Mouse (Mus musculus): ENCODE results near the gene Gjb6.

Gjb6 gene

DNA sequence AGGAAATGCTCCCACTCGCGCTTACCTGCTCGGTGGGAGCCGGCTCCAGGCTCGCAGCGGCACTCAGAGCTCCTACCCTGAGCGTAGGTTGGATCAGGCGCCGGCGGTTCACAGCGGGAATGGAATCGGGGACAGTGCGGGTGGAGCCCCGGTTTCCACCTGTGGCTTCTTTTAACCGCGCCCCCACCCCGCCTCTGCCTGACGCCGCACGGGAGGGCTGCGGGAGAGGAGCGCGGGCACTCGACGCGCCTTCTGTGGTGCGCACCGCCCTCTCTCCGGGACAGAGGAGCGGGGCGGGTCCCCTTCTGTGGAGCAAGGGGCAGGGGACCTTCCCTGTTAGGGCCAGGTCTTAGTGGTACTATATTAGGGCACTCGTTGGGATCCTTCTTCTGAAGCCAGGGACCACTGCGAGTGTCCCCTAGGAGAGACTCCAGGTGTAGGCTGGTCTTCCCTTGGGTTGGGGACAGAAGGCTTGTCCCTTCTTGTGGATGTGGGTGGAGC lies at the start of gene Gjb6:
Gjb6 (minus strand) TSS at position 451 of the 501 bp plus-strand sequence.
- DNase-seq (ENCODE audit: low read depth, low spot score) = no peak

DNA sequence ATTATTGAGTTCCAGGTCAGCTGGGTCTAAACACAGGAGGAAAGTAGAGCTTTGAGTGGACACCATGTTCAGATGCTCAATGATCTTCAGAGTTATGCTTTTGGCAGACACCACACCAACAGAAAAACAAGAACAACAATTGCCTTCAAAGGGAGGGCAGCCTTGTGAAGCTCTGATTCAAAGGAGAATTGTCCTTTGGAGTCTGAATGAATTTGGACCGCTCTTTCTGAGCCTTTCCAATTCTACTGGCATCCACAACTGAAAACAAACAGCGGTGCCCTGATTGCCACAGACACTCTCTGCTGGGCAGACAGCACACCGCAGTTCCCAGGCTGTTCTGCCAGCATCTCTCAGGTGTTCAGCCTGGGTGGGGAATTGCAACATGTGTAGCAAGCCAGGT lies 32.1 kb upstream of the Gjb6 start:
- DNase-seq (ENCODE audit: low read depth, low spot score) = no peak

DNA sequence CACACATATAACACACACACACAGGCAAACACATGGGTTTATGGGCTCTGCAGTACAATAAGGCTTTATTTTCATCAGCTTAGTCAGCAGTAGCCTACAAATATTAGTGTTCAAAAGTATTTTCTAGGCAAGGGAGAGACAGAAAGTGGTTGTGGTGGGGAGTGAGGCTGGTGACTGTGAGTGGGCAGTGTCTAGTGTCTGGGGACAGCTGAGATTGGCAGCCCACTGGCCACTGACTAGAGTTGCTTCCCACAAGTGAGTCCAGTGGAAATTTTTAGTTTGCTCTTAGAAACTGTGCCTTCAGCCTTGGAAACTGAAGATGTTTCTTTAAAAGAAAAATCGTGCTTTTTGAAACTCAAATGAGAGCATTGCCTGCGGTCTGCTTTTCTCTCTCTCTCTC lies 28.4 kb upstream of the Gjb6 start:
- no peak for DNase-seq (ENCODE audit: low read depth, low spot score)

DNA sequence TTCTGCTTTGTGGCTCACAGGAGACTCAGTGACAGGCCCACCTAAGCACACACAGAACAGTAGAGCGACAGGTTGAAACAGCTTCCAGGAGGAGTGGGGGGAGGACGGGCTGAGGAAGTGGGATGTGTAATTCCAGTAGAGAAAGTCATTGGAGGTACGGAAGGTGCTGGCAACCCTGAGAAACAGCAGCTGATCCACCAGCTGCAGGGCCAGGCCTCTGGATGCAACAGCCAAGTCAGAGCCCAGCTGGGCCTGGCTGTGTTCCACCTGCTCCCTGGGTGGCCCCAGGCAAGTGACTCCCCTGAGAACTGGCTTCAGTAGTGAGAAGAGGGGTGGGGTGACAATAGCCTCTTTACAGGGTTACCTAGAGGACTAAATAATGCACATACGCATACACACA lies 27.8 kb upstream of the Gjb6 start:
- DNase-seq (ENCODE audit: low read depth, low spot score) = no peak

DNA sequence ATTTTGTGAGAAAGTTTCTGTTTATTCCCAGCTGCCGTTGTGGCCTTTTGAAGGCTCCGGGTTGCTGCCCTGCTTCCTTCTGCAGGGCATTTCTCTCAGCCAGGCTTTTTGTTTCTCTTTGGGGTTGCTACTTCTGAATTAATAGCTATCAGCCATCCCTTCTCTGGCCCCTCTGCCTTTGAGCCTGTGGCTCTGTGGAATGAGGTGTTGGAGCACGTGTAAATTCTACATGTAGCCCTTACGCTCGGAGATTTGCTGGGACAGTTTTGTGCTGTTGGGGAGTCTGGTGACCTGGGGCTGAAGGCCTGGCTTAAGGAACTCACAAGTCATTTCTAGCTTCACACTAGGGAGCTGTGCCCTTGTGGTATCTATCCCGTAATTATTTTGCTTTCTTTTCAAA lies 21.5 kb upstream of the Gjb6 start:
- DNase-seq (ENCODE audit: low read depth, low spot score) = no peak

DNA sequence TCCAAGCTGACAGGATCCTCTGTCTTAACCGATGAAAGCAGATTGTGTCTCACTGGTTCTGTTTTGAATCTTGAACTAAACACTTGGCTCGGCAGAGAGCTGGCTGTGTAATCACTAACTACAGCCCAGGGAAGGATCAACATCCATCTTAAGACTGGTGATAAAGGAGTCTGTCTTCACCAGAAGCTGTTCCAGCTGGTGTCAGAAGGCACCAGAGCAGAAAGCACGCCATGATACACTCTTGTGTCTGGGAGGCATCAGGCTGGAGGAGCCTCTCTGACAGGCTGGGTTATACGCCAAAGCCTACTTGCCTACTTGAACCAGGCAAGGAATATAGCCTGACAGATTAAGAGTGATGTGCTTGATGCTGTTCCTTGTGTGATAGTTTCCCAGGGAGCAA lies 12.3 kb upstream of the Gjb6 start:
- DNase-seq (ENCODE audit: low read depth, low spot score) = no peak

DNA sequence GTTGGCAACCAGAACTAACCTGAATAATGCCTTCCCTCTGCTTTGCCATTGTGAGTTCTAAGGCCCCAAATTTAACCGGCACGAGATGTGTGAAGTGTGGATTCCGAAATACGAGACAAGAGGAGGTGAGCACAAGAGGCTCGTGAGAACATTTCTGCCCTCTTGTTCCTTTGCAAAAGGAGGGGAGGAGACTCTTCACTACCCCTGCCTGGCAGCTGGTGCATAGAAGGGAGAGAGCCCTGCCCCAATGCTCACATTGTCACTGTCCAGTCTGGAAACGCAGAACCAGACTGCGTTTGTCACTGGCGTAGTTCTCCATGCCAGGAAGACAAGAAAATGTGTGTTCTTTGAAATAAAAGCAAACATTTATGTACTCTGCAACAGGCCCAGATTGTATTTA lies 1.9 kb upstream of the Gjb6 start:
- DNase-seq (ENCODE audit: low read depth, low spot score) = no peak

DNA sequence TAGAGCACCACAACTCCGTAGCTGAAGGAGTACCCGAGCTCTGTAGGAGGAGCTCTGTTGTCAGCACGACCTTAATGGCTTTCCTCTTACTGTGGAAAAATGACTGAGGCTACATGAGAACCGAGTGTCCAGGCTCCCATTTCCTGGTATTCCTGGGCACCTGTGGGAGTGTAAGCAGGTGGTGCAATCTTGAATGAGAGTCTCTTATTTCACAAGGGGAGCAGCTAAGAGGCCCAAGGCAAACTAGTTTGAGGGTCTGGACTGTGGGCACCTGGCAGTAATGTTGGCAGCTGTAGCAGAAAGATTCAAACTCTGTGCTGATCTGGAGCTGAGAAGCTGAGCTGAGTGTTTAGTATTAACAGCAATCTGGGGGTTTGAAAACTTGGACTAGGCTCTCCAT lies 6.0 kb downstream of the Gjb6 start:
- no peak for DNase-seq (ENCODE audit: low read depth, low spot score)

DNA sequence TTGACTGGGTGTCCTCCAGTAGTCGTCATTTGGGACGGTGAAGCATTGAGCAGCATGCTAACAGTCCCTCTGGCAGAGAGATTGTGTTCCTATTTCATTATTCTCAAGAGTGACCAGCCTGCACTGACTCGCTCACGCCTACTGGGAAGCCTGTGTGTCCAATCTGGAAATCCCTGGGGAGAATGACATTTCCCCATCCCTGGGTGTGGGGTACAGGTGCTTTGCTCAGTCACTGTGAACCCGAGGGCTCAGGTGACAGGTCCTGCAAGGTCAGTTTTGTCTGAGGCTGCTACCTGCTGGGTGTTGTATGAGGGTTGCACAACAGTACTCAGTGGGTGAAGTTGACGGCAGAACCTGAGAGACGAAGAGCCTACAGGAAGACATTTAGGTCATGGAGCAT lies 11.1 kb downstream of the Gjb6 start:
- DNase-seq (ENCODE audit: low read depth, low spot score) = no peak

DNA sequence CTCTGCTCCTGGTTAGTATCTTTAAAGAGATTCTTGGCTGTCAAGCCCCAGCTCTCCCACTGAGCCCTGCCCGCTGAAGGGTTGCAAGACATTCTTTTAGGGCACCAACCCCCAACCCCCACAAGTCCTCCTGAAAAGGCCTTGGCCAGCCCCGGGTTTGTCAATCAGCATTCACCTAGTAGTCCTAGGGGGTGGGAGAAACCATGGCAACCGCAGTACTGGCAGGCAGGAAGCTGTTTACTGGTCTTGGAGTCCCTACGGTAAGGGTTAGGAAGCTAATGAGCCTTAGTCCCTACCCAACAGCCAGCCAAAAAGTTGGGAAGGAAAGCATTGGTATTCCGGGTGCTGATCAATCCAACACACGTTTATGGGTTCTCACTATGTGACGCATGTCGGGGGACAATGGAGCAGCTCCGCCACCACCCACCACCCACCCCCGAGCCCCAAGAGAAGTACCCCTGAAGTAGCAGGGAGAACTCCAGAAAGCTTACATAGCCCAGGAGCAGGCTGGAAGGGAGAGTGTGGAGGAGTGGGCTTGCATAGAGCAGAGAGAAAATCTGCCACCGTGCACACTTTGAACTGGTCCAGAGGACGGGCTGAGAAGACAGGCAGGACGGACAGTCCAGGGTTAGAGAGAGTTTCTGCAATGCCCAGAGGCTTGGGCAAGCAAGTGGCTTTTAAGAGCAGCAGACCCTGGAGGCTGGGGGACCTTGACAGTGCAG lies 17.4 kb downstream of the Gjb6 start, which contains the start of gene Gm4491:
Gm4491 (minus strand) TSS at position 61 of the 722 bp plus-strand sequence.
- DNase-seq (ENCODE audit: low read depth, low spot score) = peak; percentile 39

DNA sequence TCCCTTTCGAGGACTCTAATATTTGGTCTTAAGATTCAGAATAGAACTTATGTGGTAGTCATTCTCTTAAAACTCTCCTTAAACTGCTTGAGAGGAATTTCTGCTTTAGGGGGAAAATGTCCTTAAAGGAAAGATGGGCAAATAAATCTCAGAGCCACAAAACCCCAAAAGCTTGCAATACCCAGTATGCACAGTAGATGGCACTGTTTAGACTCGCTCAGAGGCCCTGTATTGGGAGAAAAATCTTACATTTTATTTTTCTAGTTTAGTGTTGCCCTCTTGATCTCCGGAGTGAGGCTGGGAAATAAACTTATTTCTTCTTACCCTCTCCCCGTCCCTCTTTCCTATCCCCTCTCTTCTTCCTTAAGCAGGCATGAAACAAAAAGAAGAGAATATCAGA lies 24.2 kb downstream of the Gjb6 start:
- DNase-seq (ENCODE audit: low read depth, low spot score) = peak; percentile 59

DNA sequence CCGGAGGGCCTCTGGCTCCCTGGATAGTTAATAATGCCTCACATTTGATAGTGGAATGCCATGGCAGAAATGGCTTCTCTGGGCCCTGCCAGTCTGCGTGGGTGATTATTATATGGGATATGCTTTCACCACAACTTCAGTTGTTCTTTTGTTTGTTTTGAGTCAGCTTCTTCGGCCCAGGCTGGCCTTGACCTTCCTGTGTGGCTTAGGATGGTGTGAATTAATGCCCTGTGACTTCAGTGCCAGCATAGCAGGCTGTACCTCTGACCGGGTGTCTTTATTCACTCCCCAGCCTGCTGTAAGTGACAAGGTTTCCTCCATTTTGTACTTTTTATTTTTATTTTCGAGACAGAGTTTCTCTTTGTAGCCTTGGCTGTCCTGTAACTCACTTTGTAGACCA lies 25.5 kb downstream of the Gjb6 start:
- DNase-seq (ENCODE audit: low read depth, low spot score) = no peak

DNA sequence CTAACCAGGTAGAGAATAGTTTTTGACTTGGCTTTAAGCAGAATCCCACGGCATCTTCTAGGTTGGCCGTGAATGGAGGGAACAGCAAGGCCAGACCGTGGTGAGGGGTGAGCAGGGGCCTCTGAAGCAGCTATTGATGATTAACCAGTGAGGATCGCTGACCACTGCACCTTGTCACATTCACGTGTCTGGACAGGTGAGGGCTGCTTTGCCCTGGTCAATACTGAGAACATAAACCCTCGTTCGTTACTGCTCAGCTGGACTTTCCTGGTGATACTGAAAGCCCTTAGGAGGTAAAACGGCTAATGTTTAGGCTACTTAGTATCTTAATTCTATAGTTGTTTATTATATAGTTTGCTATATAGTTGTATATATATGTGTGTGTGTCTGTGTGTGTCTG lies 26.3 kb downstream of the Gjb6 start:
- DNase-seq (ENCODE audit: low read depth, low spot score) = no peak

DNA sequence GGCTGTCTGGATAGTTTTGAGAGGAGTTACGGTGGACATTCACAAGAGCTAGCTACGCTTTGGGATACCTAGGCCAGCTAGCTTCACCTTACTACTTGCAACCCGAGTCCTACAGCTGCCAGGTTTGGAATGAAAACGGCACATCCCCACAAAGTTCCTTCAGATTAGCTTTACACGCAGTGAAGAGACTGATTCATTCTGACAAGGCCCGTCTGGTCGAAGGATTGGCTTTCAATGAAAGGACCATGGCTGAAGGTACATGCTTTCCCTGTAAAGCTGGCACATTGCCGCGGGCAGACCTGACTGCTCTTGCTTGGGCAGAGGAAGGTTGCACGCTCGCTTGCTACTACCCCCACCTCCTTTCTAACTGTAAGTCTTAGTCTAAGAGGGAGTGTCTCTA lies 27.7 kb downstream of the Gjb6 start:
- DNase-seq (ENCODE audit: low read depth, low spot score) = no peak

DNA sequence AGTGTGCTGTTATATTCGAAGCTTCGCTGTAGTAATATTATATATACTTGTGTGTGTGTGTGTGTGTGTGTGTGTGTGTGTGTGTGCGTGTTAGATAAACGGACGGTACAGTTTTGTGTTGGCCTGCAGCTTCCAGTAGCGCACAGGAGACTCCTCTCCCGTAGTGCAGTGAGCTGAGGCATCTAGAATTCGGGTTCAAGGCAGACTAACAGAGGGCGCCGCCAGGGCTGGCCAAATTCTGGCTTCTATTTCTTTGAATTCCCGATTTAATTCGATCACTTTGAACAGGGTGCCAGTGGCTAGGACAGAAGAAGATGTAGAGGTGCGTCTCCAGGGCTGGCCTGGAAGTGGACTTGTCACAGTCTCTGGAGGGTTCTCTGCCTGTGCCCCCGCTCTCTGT lies 28.3 kb downstream of the Gjb6 start:
- no peak for DNase-seq (ENCODE audit: low read depth, low spot score)

DNA sequence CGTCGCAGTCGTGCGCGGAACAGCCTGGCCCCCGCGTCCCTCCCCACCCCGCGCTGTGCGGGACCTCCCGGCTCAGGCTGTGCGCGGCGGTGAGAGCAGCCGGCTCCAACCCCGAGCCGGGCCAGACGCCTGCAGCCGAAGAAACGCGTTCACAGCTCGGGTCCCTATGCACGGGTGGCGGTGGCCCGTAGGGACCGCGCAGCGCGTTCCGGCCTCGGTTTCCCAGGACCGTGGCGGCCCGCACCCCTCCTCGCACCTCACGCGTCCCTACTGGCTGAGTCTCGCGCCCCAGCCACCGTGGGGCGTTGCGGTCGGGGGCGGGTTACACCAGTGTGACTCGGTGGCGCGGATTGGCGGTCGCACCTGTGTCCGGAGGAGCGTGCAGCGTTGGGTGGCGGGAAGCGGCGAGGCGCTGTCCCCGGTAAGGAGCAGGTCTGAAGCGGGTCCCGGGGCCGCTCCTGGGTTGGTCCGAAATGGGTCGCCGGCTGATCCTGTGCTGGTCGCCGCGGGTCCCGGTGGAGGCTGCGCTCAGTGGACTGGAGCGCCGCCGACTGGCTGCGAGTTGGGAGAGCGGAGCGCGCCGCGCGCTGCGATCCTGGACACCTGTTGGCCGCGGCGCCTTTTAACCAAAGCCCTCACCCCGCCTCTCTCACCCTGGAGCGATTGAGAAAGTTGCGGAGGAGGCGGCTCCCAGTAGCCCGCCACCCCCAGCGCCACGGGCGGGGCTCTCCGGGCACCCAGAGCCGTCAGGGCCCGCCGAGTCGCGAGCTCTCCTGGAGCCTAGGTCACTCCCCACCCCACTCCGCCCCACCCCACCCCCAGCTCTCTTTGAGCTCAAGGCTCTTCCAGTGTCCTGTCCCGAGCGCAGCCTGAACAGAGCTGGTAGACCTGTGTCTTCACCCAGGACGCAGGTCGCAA lies 29.0 kb downstream of the Gjb6 start, which contains the start of gene Gjb2:
Gjb2 (minus strand) TSS at position 597 of the 918 bp plus-strand sequence.
- no peak for DNase-seq (ENCODE audit: low read depth, low spot score)

DNA sequence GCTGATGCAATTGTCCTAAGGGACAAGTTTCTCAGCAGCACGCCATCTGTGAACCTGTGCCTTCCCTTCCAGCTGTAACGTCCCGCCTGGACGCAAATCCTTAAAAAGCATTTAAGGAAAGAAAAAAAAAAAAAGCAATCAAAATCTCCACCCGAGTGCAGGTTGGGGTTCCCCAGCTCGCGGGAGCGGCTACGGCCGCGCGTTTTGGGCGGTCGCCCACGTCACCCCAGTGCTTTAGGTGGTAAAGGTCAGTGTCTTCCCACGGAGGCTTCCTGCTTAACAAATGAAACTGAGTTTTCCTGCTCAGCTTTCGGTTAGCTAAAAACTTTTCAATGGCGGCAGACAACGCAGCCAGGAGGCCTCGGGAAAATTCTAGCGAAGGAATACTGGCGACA lies 29.7 kb downstream of the Gjb6 start:
- no peak for DNase-seq (ENCODE audit: low read depth, low spot score)

DNA sequence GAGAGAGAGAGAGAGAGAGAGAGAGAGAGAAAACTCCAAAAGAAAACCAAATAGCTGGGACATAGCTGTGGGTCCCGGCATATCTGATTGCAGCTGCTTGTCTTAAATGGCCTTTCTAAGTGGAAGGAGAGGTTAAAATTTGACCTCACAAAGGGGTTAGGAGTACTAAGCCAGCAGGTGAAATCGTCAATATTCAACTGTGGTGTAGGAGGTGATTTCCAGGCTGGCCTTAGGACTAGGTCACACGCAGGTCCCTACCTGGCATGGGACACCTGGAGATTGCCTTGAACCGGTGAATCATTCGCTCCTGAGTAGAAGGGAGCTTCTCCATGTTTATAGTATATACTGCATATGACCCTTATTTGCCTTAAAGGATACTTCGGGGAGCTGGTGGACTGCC lies 30.3 kb downstream of the Gjb6 start:
- DNase-seq (ENCODE audit: low read depth, low spot score) = no peak

DNA sequence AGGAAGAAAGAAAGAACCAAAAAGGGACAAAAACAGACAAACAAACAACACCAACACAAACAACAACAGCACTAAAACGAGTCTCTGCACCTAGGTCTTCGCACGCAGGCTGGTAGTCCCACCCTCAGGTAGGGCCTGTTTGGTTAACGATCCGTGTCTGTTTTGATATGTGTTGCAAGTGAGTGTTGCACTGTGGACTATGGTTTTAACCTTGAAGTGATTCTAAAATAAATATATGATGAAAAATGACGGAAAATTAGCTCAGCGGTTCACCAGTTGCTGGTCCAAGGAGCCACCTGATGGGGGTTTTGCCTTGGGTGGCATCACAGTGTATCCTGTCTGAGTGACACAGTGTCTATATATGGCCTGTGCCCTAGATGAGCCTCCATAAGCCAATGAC lies 31.8 kb downstream of the Gjb6 start:
- DNase-seq (ENCODE audit: low read depth, low spot score) = no peak

DNA sequence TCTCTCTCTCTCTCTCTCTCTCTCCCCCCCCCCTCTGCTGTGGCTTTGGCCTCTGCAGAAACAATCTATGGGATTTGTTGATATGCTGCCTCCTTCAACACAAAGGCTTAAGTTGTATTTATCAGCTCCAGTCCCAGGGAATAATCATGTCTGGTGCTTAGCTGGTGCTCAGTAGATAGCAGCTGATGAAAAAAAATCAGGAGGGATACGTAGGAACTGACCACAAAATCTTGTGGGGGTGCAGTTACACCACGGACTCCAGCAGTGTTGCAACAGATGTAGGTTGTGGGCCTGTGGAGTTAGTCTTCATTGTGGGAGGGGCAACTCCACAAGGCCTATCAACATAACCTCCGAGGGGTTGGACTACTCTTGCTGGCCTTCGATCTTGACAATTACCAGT lies 37.6 kb downstream of the Gjb6 start:
- no peak for DNase-seq (ENCODE audit: low read depth, low spot score)

DNA sequence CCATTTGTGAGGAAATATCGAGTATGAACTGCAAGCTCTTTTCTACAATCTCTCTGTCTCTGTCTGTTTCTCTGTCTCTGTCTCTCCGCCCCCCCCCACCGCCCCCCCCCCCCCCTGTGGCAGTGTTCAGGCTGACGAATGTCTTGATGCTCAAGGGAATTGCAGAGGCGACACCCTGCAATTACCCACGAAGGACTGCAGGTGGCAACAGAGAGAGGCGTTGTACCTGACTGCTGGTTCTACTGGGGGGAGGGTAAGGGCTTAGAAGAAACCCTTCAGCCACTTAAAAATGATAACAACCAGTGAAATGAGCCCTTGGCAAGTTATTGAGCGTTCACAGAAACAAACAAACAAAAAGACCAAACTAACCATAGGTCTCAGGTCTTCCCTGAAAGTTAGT lies 40.4 kb downstream of the Gjb6 start:
- no peak for DNase-seq (ENCODE audit: low read depth, low spot score)

DNA sequence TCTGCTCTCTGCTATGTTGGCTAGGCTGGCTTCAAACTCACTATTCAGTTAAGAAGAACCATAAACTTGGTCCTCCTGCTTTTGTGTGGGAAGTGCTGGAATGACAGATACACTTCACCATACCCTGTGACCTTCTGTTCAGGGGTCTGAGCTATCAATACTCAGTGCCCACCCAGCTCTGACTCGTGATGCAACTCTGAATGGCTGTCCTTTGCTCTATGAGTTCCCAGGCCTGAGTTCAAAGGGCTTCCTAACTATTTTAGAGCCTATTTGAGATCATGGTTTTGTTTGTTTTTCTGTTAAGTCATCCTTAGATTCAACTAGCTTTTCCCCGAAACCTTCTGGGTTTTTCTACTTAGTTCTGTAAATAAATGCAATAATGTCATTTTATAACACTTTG lies 43.4 kb downstream of the Gjb6 start:
- DNase-seq (ENCODE audit: low read depth, low spot score) = no peak

DNA sequence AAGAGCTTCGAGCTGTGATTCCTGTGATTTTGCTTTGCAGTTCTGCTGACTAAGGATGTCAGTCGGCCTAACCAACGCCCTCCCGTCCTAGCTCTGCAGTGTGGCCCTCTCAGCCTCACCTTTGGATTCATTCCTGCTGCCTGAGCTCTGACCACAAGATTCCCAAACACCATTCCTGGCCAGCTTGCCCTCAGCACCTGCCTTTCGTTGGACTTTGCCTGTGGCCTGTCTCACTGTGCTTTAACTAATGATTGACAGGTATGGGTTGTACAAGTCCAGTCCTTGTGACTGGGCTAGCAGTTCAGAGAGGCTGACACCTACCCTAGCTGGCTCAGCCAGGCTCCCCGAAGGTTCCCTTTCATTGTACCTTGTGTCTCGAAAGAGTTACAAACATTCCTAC lies 44.3 kb downstream of the Gjb6 start:
- no peak for DNase-seq (ENCODE audit: low read depth, low spot score)

Measured in embryo, embryonic 11.5 days (tissue).